17 mouse cellular contexts compared by ENCODE assay signal in the genomic region with DNA sequence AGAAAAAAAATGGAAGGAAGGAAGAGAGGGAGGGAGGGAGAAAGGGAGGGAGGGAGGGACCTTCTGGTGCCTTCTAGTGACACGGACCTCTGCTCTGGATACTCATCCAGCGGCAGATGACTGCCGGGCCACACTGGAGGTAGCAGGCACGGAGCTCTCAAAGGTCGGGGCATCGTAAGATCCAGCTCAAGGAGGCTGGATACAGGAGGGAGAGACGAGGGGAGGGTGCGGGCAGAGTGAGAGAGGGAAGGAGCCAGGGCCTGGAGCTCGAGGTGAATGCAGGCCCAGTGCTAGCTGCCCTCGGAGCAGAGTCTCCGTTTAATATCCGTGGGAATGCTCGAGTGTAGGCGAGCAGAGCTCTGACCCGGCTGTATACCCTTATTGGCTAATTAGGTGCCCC. TPM values are rescaled to one million over a fixed set of nuclear protein-coding genes. Genes with fewer than 3 reads are reported as not detected.
DNase-seq lines count a peak whose midpoint lies in the region; ATAC-seq and TF ChIP-seq lines count a peak whose summit lies in the region.
"Had no signal": no experiment of that assay in that cellular context is flagged by ENCODE, and none has a peak within 500 bp of the region (broad histone marks: within the 10 kb centered on the region; RNA-seq: fewer than 3 reads in every experiment).

No protein-coding gene starts in this region.

- no peak for TF ChIP-seq EP300 in stomach, postnatal 0 days (optimal IDR thresholded peaks at IDR 0.05)

- no peak overlapping the region for H3K4me3 ChIP-seq in kidney, embryonic 14.5 days (ENCODE audit: low read length)
- H3K4me3 ChIP-seq in liver, embryonic 11.5 days (ENCODE audit: low read depth, low read length) = no peak overlapping the region
- H3K4me3 ChIP-seq in stomach, postnatal 0 days (ENCODE audit: low read depth, low read length) = no peak overlapping the region
- H3K4me3 ChIP-seq: embryonic facial prominence, embryonic 13.5 days; heart, adult 2 months; hindbrain, embryonic 15.5 days; megakaryocyte, embryonic 14.5 days had no signal

- no peaks in the 10 kb centered on the region for H3K27me3 ChIP-seq in kidney, embryonic 14.5 days (ENCODE audit: control insufficient read depth, insufficient read depth, low read length)
- H3K27me3 ChIP-seq in liver, embryonic 11.5 days (replicated peaks; ENCODE audit: control insufficient read depth, insufficient read depth, low read length) = no peaks in the 10 kb centered on the region
- no peaks in the 10 kb centered on the region for H3K27me3 ChIP-seq in stomach, postnatal 0 days (ENCODE audit: control insufficient read depth, insufficient read depth, low read length)
- H3K27me3 ChIP-seq: hindbrain, embryonic 15.5 days; megakaryocyte, embryonic 14.5 days had no signal

- no peaks in the 10 kb centered on the region for H3K36me3 ChIP-seq in kidney, embryonic 14.5 days (ENCODE audit: control insufficient read depth, insufficient read depth, low read length)
- H3K36me3 ChIP-seq in liver, embryonic 11.5 days (ENCODE audit: control insufficient read depth, insufficient read depth, low read length) = no peaks in the 10 kb centered on the region
- H3K36me3 ChIP-seq in stomach, postnatal 0 days (ENCODE audit: control insufficient read depth, insufficient read depth, low read length) = no peaks in the 10 kb centered on the region
- H3K36me3 ChIP-seq: embryonic facial prominence, embryonic 13.5 days; hindbrain, embryonic 15.5 days had no signal

- H3K4me2 ChIP-seq in kidney, embryonic 14.5 days (replicated peaks; ENCODE audit: low read depth, low read length) = no peak overlapping the region
- H3K4me2 ChIP-seq in liver, embryonic 11.5 days = no peak overlapping the region
- H3K4me2 ChIP-seq in stomach, postnatal 0 days (replicated peaks; ENCODE audit: low read depth) = no peak overlapping the region
- H3K4me2 ChIP-seq: embryonic facial prominence, embryonic 13.5 days; hindbrain, embryonic 15.5 days had no signal

- H3K9me3 ChIP-seq in kidney, embryonic 14.5 days (ENCODE audit: control insufficient read depth, low read length) = no peaks in the 10 kb centered on the region
- no peaks in the 10 kb centered on the region for H3K9me3 ChIP-seq in liver, embryonic 11.5 days (ENCODE audit: control insufficient read depth, low read length)
- H3K9me3 ChIP-seq in stomach, postnatal 0 days (ENCODE audit: control insufficient read depth, low read length) = no peaks in the 10 kb centered on the region
- H3K9me3 ChIP-seq: embryonic facial prominence, embryonic 13.5 days; hindbrain, embryonic 15.5 days; megakaryocyte, embryonic 14.5 days had no signal

- H3K4me1 ChIP-seq in kidney, embryonic 14.5 days (ENCODE audit: control insufficient read depth, insufficient read depth, low read length) = peaks cover 49% of the 10 kb centered on the region
- peaks cover 58% of the 10 kb centered on the region for H3K4me1 ChIP-seq in liver, embryonic 11.5 days (replicated peaks; ENCODE audit: control insufficient read depth, insufficient read depth, low read length)
- H3K4me1 ChIP-seq in stomach, postnatal 0 days (replicated peaks; ENCODE audit: control insufficient read depth, insufficient read depth) = peaks cover 6% of the 10 kb centered on the region; the same call in 1 of the 2 replicates

- no peak for ATAC-seq in kidney, embryonic 14.5 days (ENCODE audit: low FRiP score, low TSS enrichment)
- no peak for ATAC-seq in liver, embryonic 11.5 days (replicated peaks; ENCODE audit: low FRiP score)
- ATAC-seq in stomach, postnatal 0 days (ENCODE audit: low FRiP score, low TSS enrichment) = no peak
- no peak for ATAC-seq in monocyte, adult 5-6 weeks (replicated peaks; ENCODE audit: insufficient number of reproducible peaks, low FRiP score, low TSS enrichment, poor library complexity, severe bottlenecking)
- ATAC-seq: CD4-positive, CD25-positive, alpha-beta regulatory T cell, adult 4 months had no signal

- peak overlapping the region; percentile 93; the same call in 1 of the 2 replicates for H3K27ac ChIP-seq in kidney, embryonic 14.5 days (ENCODE audit: low read depth, low read length)
- no peak overlapping the region for H3K27ac ChIP-seq in liver, embryonic 11.5 days (ENCODE audit: low read depth, low read length)
- H3K27ac ChIP-seq in stomach, postnatal 0 days (replicated peaks) = no peak overlapping the region
- H3K27ac ChIP-seq: embryonic facial prominence, embryonic 13.5 days; heart, adult 2 months; hindbrain, embryonic 15.5 days had no signal

- no peak for TF ChIP-seq CTCF in stomach, postnatal 0 days (IDR thresholded peaks at IDR 0.05; ENCODE audit: low read depth)

- H3K9ac ChIP-seq in kidney, embryonic 14.5 days (ENCODE audit: low read depth, low read length) = peak overlapping the region; percentile 34
- no peak overlapping the region for H3K9ac ChIP-seq in liver, embryonic 11.5 days (ENCODE audit: low read depth, low read length)
- H3K9ac ChIP-seq in stomach, postnatal 0 days (ENCODE audit: low read length) = no peak overlapping the region
- H3K9ac ChIP-seq: embryonic facial prominence, embryonic 13.5 days; hindbrain, embryonic 15.5 days had no signal

- 45% methylated on average over 15 of the region's 15 CpGs for WGBS in kidney, embryonic 14.5 days
- 70% methylated on average over 15 of the region's 15 CpGs for WGBS in liver, embryonic 11.5 days
- WGBS in stomach, postnatal 0 days = 79% methylated on average over 15 of the region's 15 CpGs

- DNase-seq in kidney, adult 18-20 months = no peak
- peak; percentile 42 for DNase-seq in retina, postnatal 1 day
- no peak for DNase-seq in retina, embryonic 14.5 days (ENCODE audit: low spot score)
- DNase-seq in kidney, postnatal 4 days = peak; percentile 7 to 42
- peak; percentile 31 for DNase-seq in liver, embryonic 11.5 days (ENCODE audit: low spot score)
- DNase-seq in stomach, postnatal 0 days (ENCODE audit: low spot score) = no peak
- DNase-seq: adrenal gland, adult 2 months; cerebellum, adult 11-12 months; left cerebral cortex, postnatal 4 days; right cerebral cortex, adult 18-20 months had no signal

RNA-seq across cellular contexts. Expression of a gene that starts 28.9 kb away (rescaled TPM):
- 22.5 and 24.3 TPM in 2 replicates for polyA plus RNA-seq in kidney, embryonic 14.5 days (2014; fragmentation: Nextera tagmentation; extraction: Ambion mirVana)
- polyA plus RNA-seq in liver, embryonic 11.5 days (2014; fragmentation: Nextera tagmentation; extraction: Ambion mirVana) = 24.7 and 26.7 TPM in 2 replicates
- 17.5 and 18.3 TPM in 2 replicates for polyA plus RNA-seq in stomach, postnatal 0 days (2015; fragmentation: Nextera tagmentation; extraction: Ambion mirVana)
- total RNA-seq in monocyte, adult 5-6 weeks (2017) = 346 to 394 TPM (median 381 TPM) in 3 replicates

Comparison
In these comparisons a context has a peak if more than half of its experiments do, and no peak if none do; other contexts are left out.
1. DNase-seq: peak in retina, postnatal 1 day (single experiment), kidney, postnatal 4 days (2 of 2) and liver, embryonic 11.5 days (single experiment); none in kidney, adult 18-20 months (single experiment), retina, embryonic 14.5 days (single experiment) and stomach, postnatal 0 days (single experiment).